Mouse (Mus musculus) lung, adult 2 months (tissue): ENCODE measurements around the gene Gm17018.

Source experiments
- CTCF ChIP-seq: fragments of 200-500 bp; IDR thresholded peaks from 2 replicates; pipeline ENCODE4 v1.5.1; 2011; ENCODE audit warnings: mild to moderate bottlenecking, low read length, control low read depth; ENCODE audit not compliant: insufficient read depth
- POLR2A ChIP-seq: fragments of 200-500 bp; IDR thresholded peaks from 2 replicates; pipeline ENCODE4 v1.6.1; 2011; ENCODE audit warnings: low read depth, mild to moderate bottlenecking, control low read depth, low read length, borderline replicate concordance; ENCODE audit errors: extremely low read depth

GRCm38 (mm10) chr19:45542061-45542460 lies 18.4 kb upstream of the Gm17018 start:
- TF ChIP-seq CTCF (no peak), POLR2A (no peak)
